Mouse (Mus musculus) forebrain, embryonic 15.5 days (tissue): Measurements from ENCODE around the gene Tuba8. TPM values are rescaled to one million over a fixed set of nuclear protein-coding genes. Genes with fewer than 3 reads are reported as not detected.

ENCODE experiments used
- ATAC-seq: fragments of 200-750 bp; cut with Nextera tagmentation; replicated peaks from 2 replicates; pipeline ENCODE4 v1.8.0; 2017; ENCODE audit warnings: mild to moderate bottlenecking, moderate TSS enrichment, moderate library complexity
- H3K27ac ChIP-seq: fragments of 300-500 bp; sonication (generic); replicated peaks from 2 replicates; pipeline ENCODE4 v1.5.1; 2015; ENCODE audit warnings: mild to moderate bottlenecking, inconsistent platforms
- H3K27me3 ChIP-seq: fragments of 300-500 bp; sonication (generic); 2 replicates; pipeline ENCODE4 v1.6.1; 2015; ENCODE audit warnings: inconsistent platforms
- H3K36me3 ChIP-seq: fragments of 300-500 bp; sonication (generic); 2 replicates; pipeline ENCODE4 v1.6.1; 2015; ENCODE audit warnings: mild to moderate bottlenecking, inconsistent platforms
- H3K4me1 ChIP-seq: fragments of 300-500 bp; sonication (generic); 2 replicates; pipeline ENCODE4 v1.6.1; 2015; ENCODE audit warnings: inconsistent platforms
- H3K4me2 ChIP-seq: fragments of 300-500 bp; sonication (generic); replicated peaks from 2 replicates; pipeline ENCODE4 v1.6.1; 2015; ENCODE audit warnings: mild to moderate bottlenecking, inconsistent platforms
- H3K4me3 ChIP-seq: fragments of 300-500 bp; sonication (generic); 2 replicates; pipeline ENCODE4 v1.5.1; 2015; ENCODE audit warnings: mild to moderate bottlenecking, inconsistent platforms
- H3K9ac ChIP-seq: fragments of 300-500 bp; sonication (generic); replicated peaks from 2 replicates; pipeline ENCODE4 v1.6.1; 2015; ENCODE audit warnings: mild to moderate bottlenecking, inconsistent platforms
- H3K9me3 ChIP-seq: fragments of 300-500 bp; sonication (generic); 2 replicates; pipeline ENCODE4 v1.6.1; 2016; ENCODE audit warnings: inconsistent platforms
- WGBS: fragments of 180-500 bp; shearing (Covaris S2); methylation state at CpG from one replicate; pipeline ENCODE4 v1.1.7; 2015; ENCODE audit warnings: mixed read lengths; 5-methylcytosine and 5-hydroxymethylcytosine counted together
- polyA plus RNA-seq: library from polyadenylated mRNA; unstranded; fragments of >200 nt; fragmentation: Nextera tagmentation; extraction: Ambion mirVana; gene quantifications from 2 replicates; pipeline ENCODE4 v1.2.1, GENCODE M21; 2015

The Tuba8 gene
- 0.13 and 0.19 TPM in 2 replicates for polyA plus RNA-seq

DNA sequence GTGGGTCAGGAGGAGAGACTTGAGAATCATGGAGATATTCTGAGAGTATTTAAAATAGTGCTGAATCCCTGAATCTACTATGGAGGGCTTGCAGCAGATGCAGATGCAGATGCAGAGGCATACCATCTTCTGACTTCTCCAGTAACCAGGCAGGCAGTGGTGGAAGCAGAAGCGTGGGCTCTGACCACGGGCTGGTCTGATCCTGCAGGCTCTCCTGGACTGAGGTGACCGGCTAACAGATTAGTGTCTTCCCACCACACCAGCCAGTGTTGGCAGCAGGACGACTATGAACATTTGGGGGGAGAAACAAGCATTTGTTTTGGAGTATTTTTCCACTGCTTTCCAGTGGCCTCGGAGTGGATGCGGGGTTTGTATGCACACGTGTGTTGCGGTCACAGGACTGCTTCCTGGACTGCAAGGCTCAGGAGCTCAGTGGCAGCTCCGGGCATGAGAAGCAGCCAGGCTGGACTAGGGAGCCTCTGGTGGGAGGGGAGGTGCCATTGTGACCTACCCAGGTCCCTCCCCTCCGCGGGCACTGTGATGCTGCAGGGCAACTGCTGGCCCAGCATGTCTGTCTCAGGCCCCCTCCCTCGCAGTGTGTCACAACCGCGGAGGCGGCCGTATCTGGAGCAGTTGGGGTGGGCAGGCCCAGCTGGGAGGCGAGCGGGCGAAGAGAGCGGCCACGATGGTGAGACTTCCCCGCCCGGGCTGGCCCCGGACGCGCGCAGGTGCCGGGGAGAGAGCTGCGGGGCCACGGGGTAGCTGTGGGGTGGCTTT, at the start of gene Tuba8:
Gene Tuba8, plus strand, starts transcription at position 548 of the 777 bp plus-strand sequence.
- H3K9ac ChIP-seq = peak within 1 kb of the TSS; percentile 45
- peak; percentile 71 for ATAC-seq
- H3K4me2 ChIP-seq = peak within 1 kb of the TSS; percentile 77
- peak within 1 kb of the TSS; percentile 40 for H3K4me3 ChIP-seq
- peaks cover 6% of the 10 kb centered on the region for H3K27me3 ChIP-seq
- H3K27ac ChIP-seq = no peak within 1 kb of the TSS
- H3K36me3 ChIP-seq = no peaks in the 10 kb centered on the region
- peaks cover 20% of the 10 kb centered on the region for H3K4me1 ChIP-seq
- no peaks in the 10 kb centered on the region for H3K9me3 ChIP-seq
- 4% methylated on average over 30 of the region's 30 CpGs for WGBS

DNA sequence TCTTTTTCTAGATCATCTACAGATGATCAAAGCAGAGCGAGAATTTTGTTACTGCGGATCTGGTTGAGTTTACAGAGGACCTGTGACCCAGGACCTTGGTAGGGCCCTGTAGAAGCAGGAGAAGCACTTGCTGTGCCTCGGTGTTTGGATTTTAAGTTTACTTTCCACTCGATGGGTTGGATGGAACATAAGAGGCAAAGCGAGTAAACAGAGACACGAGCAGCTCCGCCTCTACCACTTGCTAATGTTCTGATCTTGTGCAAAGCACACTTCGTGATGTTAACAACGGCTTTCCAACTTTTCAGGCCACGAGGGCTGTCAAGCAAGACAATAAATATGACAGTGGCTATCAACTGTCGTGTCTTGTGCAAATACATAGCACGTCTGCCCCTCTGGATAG, 47.9 kb upstream of the Tuba8 start:
- H3K27me3 ChIP-seq = no peaks in the 10 kb centered on the region
- 90% methylated on average over 12 of the region's 12 CpGs for WGBS
- ATAC-seq = no peak
- H3K4me3 ChIP-seq = no peak overlapping the region
- H3K9me3 ChIP-seq = no peaks in the 10 kb centered on the region
- H3K4me1 ChIP-seq = no peaks in the 10 kb centered on the region
- H3K36me3 ChIP-seq = no peaks in the 10 kb centered on the region
- H3K27ac ChIP-seq = no peak overlapping the region
- H3K9ac ChIP-seq = no peak overlapping the region
- H3K4me2 ChIP-seq = no peak overlapping the region

DNA sequence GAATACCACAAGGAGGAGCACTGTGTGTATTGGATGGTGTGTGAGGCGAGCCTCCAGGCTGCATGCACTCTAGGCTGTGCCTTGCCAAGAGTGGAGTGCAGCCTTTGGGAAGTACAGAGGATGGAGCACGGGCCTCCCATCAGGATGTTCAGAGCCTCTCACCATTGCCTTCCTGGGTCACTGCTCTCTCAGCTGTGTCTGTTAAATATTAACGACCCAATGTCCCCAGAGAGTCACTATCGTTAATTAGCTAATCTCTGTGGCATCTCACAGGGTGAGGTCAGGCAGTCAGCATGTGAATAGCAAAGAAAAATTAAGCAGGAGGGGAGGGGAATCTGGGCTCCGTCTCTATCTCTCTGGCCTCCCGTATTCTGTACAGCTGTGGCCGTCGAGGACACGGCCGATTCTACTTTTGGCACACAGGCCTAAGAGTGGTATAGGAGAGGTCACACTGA, 44.4 kb upstream of the Tuba8 start:
- WGBS = 37% methylated on average over 10 of the region's 10 CpGs
- no peak overlapping the region for H3K4me3 ChIP-seq
- ATAC-seq = no peak
- no peak overlapping the region for H3K9ac ChIP-seq
- no peaks in the 10 kb centered on the region for H3K36me3 ChIP-seq
- H3K9me3 ChIP-seq = no peaks in the 10 kb centered on the region
- H3K27me3 ChIP-seq = no peaks in the 10 kb centered on the region
- no peak overlapping the region for H3K4me2 ChIP-seq
- H3K27ac ChIP-seq = no peak overlapping the region
- no peaks in the 10 kb centered on the region for H3K4me1 ChIP-seq

DNA sequence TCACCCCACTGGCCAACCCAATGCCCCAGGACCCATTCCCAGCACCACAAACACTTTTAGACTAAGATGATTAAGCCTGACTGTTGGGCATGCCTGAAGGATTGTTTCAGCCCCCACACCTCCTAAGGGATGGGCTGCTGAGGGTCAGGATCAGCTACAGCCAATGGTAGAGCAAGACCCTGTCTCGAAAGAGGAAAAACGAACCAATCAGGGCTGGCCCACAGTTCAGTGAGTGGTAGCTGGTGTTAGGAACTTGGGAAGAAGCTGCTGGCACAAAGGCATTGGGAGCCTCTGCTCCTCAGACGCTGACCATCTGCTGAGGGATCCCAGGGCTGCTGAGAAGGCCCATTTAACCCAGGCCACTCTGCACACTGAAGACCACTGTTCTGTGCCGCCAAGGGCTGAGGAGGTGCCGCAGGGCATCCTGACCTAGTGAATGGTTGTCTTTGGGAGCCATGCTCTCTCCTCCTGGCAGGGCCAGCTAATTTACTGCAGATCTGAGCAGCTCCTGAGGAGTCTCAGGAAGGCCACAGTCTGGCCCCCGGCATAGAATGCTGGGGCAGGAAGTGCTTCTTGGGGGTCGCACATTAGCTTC, 43.0 kb upstream of the Tuba8 start:
- WGBS = 78% methylated on average over 7 of the region's 7 CpGs
- no peaks in the 10 kb centered on the region for H3K36me3 ChIP-seq

DNA sequence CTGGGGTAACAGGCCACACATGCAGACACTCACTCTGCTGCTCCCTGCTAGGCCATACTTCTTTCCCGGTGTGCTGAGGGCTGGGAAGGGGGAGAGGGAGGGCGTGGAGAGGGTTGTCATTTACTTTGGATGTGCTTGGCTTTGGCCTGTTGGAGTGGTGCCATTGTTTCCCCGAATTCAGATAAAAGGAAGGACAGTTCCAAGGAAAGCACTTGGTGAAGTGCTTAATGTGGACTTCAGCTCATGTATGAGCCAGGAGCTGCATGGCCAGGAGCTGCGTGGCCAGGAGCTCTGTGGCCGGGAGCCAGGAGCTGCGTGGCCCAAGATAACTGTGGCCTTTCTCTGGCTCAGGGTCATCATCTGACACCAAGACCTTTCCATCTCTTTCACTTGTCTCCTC, 39.4 kb upstream of the Tuba8 start:
- Histone ChIP-seq H3K4me3 (no peak overlapping the region), H3K36me3 (no peaks in the 10 kb centered on the region), H3K9me3 (no peaks in the 10 kb centered on the region), H3K4me1 (0 out of 2 replicates have a peak, but pooled peaks cover under 1% of the 10 kb centered on the region), H3K27me3 (no peaks in the 10 kb centered on the region), H3K9ac (no peak overlapping the region), H3K4me2 (no peak overlapping the region), H3K27ac (no peak overlapping the region)
- no peak for ATAC-seq
- WGBS = 86% methylated on average over 6 of the region's 6 CpGs

More for the DNA sequence above, 43.0 kb upstream of the Tuba8 start:
- Histone ChIP-seq H3K27ac (no peak overlapping the region), H3K4me1 (no peaks in the 10 kb centered on the region), H3K4me2 (no peak overlapping the region), H3K27me3 (no peaks in the 10 kb centered on the region), H3K9ac (no peak overlapping the region), H3K9me3 (no peaks in the 10 kb centered on the region), H3K4me3 (no peak overlapping the region)
- ATAC-seq = no peak

DNA sequence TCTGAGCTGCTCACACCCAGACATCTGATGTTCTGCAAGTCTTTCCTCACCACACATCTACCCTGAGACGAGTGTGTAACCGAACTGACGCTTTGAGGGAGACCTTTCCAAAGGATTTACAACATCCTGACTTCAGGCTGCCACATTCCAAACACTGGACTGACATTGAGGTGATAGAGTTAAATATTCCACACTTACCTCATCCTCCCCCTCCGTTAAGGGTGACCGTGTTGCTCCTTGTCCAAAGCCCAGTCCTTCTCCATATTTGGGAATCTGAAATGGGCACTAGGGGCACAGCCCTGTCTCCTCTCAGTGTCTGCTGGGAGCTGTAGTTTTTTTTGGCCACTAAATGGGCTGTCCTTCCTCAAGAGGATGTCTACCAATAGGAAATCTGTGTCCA, 37.0 kb upstream of the Tuba8 start:
- Histone ChIP-seq H3K27me3 (no peaks in the 10 kb centered on the region), H3K27ac (no peak overlapping the region), H3K9ac (no peak overlapping the region), H3K4me3 (no peak overlapping the region), H3K4me1 (0 out of 2 replicates have a peak, but pooled peaks cover 3% of the 10 kb centered on the region), H3K36me3 (no peaks in the 10 kb centered on the region), H3K9me3 (no peaks in the 10 kb centered on the region), H3K4me2 (no peak overlapping the region)
- WGBS = 73% methylated on average over 5 of the region's 5 CpGs
- no peak for ATAC-seq

DNA sequence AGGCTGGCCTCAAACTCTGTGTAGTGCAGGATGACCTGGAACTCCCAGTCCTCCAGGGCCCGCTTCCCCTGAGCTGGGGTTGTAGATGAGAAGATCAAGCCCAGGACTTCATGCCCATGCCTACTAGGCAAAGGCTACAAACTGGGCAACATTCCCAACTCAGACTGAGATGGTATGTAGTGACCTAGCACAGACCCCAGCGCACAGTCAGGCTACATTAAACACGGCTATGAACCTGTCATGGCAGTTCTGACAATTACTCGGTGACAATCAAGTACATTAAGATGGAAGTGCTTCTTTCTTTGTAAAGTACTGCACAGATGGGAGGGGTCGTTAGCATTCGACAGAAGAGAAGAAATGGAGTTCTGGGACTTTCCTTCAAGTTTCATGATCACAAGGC, 35.7 kb upstream of the Tuba8 start:
- Histone ChIP-seq H3K4me3 (no peak overlapping the region), H3K9ac (no peak overlapping the region), H3K27ac (no peak overlapping the region), H3K36me3 (no peaks in the 10 kb centered on the region), H3K27me3 (no peaks in the 10 kb centered on the region), H3K9me3 (no peaks in the 10 kb centered on the region), H3K4me2 (no peak overlapping the region), H3K4me1 (0 out of 2 replicates have a peak, but pooled peaks cover 3% of the 10 kb centered on the region)
- ATAC-seq = no peak
- 89% methylated on average over 6 of the region's 6 CpGs for WGBS

DNA sequence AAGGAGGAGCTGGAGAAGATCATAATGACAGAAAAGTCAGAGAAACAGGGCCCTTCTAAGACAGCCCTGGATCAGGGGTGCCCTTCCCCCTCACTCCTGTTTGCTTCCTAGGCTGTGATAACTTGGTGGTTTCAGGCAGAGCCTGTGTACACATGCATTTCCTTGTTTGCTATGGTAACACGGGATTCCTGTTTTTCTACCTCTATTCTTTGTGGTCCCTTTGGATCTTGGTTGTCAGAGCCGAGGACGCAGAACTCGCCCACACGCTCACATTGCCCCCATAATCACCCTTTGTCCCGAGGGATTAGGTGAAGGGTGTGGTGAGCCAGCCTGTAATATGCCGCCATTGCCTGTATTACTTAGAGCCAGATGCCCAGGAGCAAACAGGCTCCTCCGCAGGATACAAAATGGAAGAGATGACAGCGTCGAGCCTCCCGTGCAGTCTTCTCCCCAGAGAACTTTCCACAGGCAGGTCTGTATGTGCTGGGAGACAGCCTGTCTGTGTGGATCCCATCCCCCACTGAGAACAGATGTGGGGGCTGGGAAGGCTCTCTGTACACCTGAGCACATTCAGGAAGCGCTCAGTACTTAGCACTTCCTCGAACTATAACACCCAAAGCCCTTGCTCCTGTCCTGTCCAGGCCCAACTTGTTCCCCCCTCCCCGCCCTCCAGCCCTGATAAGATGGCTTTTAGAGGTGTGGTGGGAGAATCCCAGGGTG, 34.3 kb upstream of the Tuba8 start:
- Histone ChIP-seq H3K4me2 (no peak overlapping the region), H3K9ac (no peak overlapping the region; the same call in 1 of the 2 replicates), H3K4me1 (0 out of 2 replicates have a peak, but pooled peaks cover 3% of the 10 kb centered on the region), H3K27ac (no peak overlapping the region), H3K36me3 (no peaks in the 10 kb centered on the region), H3K27me3 (no peaks in the 10 kb centered on the region), H3K4me3 (no peak overlapping the region), H3K9me3 (no peaks in the 10 kb centered on the region)
- ATAC-seq = no peak
- 47% methylated on average over 14 of the region's 14 CpGs for WGBS

DNA sequence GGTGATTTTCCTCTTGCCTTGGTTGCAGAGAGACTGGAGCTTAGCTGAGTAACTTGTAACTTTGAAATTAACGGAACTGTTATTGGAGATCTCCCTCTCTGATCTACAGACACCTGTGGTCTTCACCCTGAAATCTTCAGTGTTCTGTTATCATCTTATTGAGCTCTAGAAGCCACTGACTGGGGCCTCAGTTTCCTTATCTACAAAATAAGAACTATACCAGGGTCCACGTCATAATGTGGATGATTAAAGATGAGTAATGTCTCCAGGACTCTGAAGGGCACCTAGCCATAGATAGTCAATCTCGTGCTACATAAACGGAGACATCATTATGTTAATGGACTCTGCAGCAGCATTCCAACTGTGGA, 33.8 kb upstream of the Tuba8 start:
- Histone ChIP-seq H3K4me1 (0 out of 2 replicates have a peak, but pooled peaks cover 3% of the 10 kb centered on the region), H3K36me3 (no peaks in the 10 kb centered on the region), H3K4me2 (no peak overlapping the region), H3K4me3 (no peak overlapping the region), H3K9me3 (no peaks in the 10 kb centered on the region), H3K27ac (no peak overlapping the region), H3K27me3 (no peaks in the 10 kb centered on the region), H3K9ac (no peak overlapping the region)
- ATAC-seq = no peak
- 80% methylated on average over 4 of the region's 4 CpGs for WGBS

DNA sequence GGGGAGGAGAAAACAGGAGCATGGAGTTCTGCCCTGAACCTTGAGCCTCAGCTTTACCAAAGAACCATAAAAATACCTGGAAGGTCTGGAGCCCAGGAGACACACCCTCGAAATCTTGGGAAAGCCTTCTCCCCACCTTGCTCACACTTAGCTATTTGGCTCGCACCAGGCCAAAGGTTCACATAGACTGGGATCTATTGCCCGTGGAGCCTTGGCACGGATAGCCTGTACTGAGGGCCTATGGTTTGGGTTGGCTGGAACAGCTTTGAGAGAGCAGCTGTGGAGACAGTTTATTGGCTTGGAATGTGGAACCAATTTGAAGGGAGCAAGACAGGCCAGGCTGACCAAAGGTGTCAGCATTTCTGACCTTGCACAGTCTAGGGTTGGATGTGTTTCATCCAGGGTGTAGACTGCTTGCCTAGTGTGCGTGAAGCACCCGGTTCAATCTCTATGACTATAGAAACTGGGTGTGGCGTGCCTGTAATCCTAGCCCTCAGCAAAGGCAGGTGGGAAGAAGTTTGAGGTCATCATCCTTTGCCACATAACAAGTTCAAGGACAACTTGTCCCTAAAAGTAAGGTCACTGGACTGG, 33.3 kb upstream of the Tuba8 start:
- H3K4me2 ChIP-seq = no peak overlapping the region
- no peaks in the 10 kb centered on the region for H3K27me3 ChIP-seq
- H3K27ac ChIP-seq = no peak overlapping the region
- H3K9ac ChIP-seq = no peak overlapping the region
- no peak overlapping the region for H3K4me3 ChIP-seq
- H3K9me3 ChIP-seq = no peaks in the 10 kb centered on the region
- no peaks in the 10 kb centered on the region for H3K36me3 ChIP-seq
- WGBS = 88% methylated on average over 7 of the region's 7 CpGs
- H3K4me1 ChIP-seq = 0 out of 2 replicates have a peak, but pooled peaks cover 3% of the 10 kb centered on the region
- no peak for ATAC-seq

DNA sequence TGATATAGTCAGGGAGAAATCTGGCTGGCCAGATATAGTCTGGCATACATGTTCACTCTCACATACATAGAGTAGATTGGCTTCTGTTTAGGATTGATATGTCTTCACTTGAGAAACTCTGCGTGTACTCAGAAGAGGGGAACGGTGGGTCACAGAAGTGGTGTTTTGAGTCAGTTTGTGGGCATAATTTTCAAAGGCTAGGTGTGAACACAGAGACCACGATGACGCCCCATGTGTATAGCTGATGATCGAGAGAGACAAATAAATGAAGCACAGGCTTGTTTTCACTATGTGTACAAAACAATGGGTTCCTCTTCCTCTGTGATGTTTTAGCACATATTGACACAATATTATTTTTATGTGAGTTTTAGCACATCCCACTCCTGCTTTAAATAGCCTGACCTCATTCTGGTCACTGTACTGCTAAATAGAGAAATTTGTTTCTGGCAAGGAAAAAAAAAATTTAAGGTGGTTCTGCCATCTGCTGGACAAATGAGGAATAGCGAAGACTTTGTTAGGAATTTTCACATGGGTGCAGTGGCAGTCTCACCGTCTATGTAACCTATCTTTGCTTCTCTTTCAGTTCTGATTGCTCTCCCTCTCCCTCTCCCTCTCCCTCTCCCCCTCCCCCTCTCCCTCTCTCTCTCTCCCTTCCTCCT, 31.7 kb upstream of the Tuba8 start:
- H3K9ac ChIP-seq = no peak overlapping the region
- H3K4me3 ChIP-seq = no peak overlapping the region
- H3K27me3 ChIP-seq = no peaks in the 10 kb centered on the region
- no peak overlapping the region for H3K27ac ChIP-seq
- no peaks in the 10 kb centered on the region for H3K9me3 ChIP-seq
- no peak overlapping the region for H3K4me2 ChIP-seq
- peaks cover 8% of the 10 kb centered on the region; the same call in 1 of the 2 replicates for H3K4me1 ChIP-seq
- WGBS = 62% methylated on average over 7 of the region's 7 CpGs
- H3K36me3 ChIP-seq = no peaks in the 10 kb centered on the region
- ATAC-seq = no peak; the same call in 1 of the 2 replicates
